8 mouse cellular contexts compared by ENCODE assay signal in the genomic region with DNA sequence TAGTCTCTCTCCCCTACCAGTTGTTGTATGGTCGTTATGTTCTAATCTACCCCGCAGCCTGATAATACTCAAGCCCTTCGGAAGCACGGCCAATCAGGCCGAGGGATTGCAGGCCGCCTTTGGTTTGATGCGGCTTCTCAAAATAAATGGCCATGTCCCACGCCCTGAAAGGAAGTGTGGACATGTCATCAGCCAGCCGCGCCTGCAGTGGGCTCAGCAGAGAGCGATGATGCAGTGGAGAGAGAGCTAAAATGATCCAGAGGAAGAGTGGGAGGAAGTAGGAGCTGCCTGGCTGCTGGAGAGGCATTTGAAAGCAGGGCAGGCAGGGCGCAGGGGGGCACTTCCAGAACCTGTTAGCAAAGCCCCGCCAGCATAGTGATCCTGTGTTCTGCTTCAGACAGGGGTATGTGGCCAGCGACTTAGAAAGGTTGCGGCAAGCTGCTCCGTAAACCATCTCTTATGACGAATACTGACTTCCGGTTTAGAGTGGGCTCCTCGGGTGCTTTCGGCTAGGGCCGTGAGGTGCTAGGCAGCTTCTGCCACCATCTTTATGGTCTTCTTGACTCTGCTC. TPM values are rescaled to one million over a fixed set of nuclear protein-coding genes. Genes with fewer than 3 reads are reported as not detected.
DNase-seq lines count a peak whose midpoint lies in the region; ATAC-seq and TF ChIP-seq lines count a peak whose summit lies in the region.

No protein-coding gene starts in this region.

- H3K9ac ChIP-seq in kidney, postnatal 0 days (ENCODE audit: low read depth, low read length): no peak overlapping the region
- no peak overlapping the region for H3K9ac ChIP-seq in lung, postnatal 0 days (replicated peaks; ENCODE audit: low read depth)

- no peak overlapping the region for H3K27ac ChIP-seq in kidney, postnatal 0 days
- H3K27ac ChIP-seq in bone marrow, adult 2 months (ENCODE audit: control insufficient read depth, insufficient read depth, low read depth, low read length, poor library complexity): peak overlapping the region; percentile 54
- peak overlapping the region; percentile 68; the same call in 1 of the 2 replicates for H3K27ac ChIP-seq in lung, postnatal 0 days (ENCODE audit: low read length)

- WGBS in kidney, postnatal 0 days: 63% methylated on average over 21 of the region's 21 CpGs
- 42% methylated on average over 21 of the region's 21 CpGs for WGBS in bone marrow, adult 2 months
- 54% methylated on average over 21 of the region's 21 CpGs for WGBS in lung, postnatal 0 days

- H3K4me3 ChIP-seq in kidney, postnatal 0 days (replicated peaks; ENCODE audit: low read depth, low read length): no peak overlapping the region
- peak overlapping the region; percentile 38 for H3K4me3 ChIP-seq in bone marrow, adult 2 months (replicated peaks; ENCODE audit: control insufficient read depth, low read depth, low read length)
- no peak overlapping the region for H3K4me3 ChIP-seq in lung, postnatal 0 days (ENCODE audit: low read depth, low read length)

- peak; percentile 17 for DNase-seq in kidney, postnatal 0 days (ENCODE audit: low spot score)
- DNase-seq in kidney, adult 11 months: no peak
- peak; percentile 27 for DNase-seq in heart, postnatal 25 days (ENCODE audit: low spot score)
- peak; percentile 33 for DNase-seq in lung, postnatal 0 days (ENCODE audit: low spot score)
- DNase-seq in thymus, postnatal 36 days: peak; percentile 13 to 16
- no peak for DNase-seq in adipocyte (ENCODE audit: low spot score)
- DNase-seq in gastrocnemius, postnatal 10 days: no peak

- no peak for TF ChIP-seq EP300 in lung, postnatal 0 days (IDR thresholded peaks at IDR 0.05)

- H3K4me2 ChIP-seq in kidney, postnatal 0 days (ENCODE audit: low read length): peak overlapping the region; percentile 18; the same call in 1 of the 2 replicates
- H3K4me2 ChIP-seq in lung, postnatal 0 days (replicated peaks; ENCODE audit: low read depth, low read length): peak overlapping the region; percentile 37

- TF ChIP-seq POLR2A in bone marrow, adult 2 months (IDR thresholded peaks at IDR 0.05; ENCODE audit: borderline replicate concordance, control insufficient read depth, low read depth, low read length): no peak

- TF ChIP-seq CTCF in kidney, postnatal 0 days (IDR thresholded peaks at IDR 0.05; ENCODE audit: low read depth): no peak
- TF ChIP-seq CTCF in bone marrow, adult 2 months (IDR thresholded peaks at IDR 0.05; ENCODE audit: control insufficient read depth, insufficient read depth, low read length): no peak
- no peak for TF ChIP-seq CTCF in lung, postnatal 0 days (IDR thresholded peaks at IDR 0.05)

- ATAC-seq in kidney, postnatal 0 days (replicated peaks; ENCODE audit: low FRiP score, low read depth): no peak
- 0 out of 2 replicates have a peak, but pooled peaks have one; percentile 9 for ATAC-seq in lung, postnatal 0 days

- H3K4me1 ChIP-seq in kidney, postnatal 0 days (replicated peaks; ENCODE audit: insufficient read depth, low read length): peaks cover 10% of the 10 kb centered on the region; the same call in 1 of the 2 replicates
- H3K4me1 ChIP-seq in bone marrow, adult 2 months (ENCODE audit: control insufficient read depth, insufficient read depth, low read length): peaks cover 1% of the 10 kb centered on the region; the same call in 1 of the 2 replicates
- peaks cover 12% of the 10 kb centered on the region; the same call in 1 of the 2 replicates for H3K4me1 ChIP-seq in lung, postnatal 0 days (ENCODE audit: insufficient read depth, low read depth, low read length)

- H3K27me3 ChIP-seq in kidney, postnatal 0 days (ENCODE audit: insufficient read depth, low read length): no peaks in the 10 kb centered on the region
- H3K27me3 ChIP-seq in lung, postnatal 0 days (replicated peaks; ENCODE audit: insufficient read depth, low read length): no peaks in the 10 kb centered on the region

- intact Hi-C loops in heart, postnatal 25 days (cut with DNase I): no loop called here

- H3K36me3 ChIP-seq in kidney, postnatal 0 days (ENCODE audit: insufficient read depth, low read length): no peaks in the 10 kb centered on the region
- H3K36me3 ChIP-seq in lung, postnatal 0 days (ENCODE audit: insufficient read depth, low read length): no peaks in the 10 kb centered on the region

- H3K9me3 ChIP-seq in kidney, postnatal 0 days (replicated peaks; ENCODE audit: low read length): no peaks in the 10 kb centered on the region
- H3K9me3 ChIP-seq in lung, postnatal 0 days (ENCODE audit: low read length): no peaks in the 10 kb centered on the region

RNA-seq across cellular contexts. Expression of gene Atmin, which starts 3.2 kb away (rescaled TPM):
- polyA plus RNA-seq in kidney, postnatal 0 days (2015; fragmentation: Nextera tagmentation; extraction: Ambion mirVana): 9.7 and 10.3 TPM in 2 replicates
- polyA plus RNA-seq in bone marrow, adult 2 months (2011; ENCODE audit: insufficient read depth, insufficient read length, low replicate concordance, missing spikeins): 3.8 and 4.9 TPM in 2 replicates
- 10 to 100 TPM; 13.4 to 14.3 TPM for total RNA-seq in heart, postnatal 25 days (2021)
- 8.7 and 9.7 TPM in 2 replicates for polyA plus RNA-seq in lung, postnatal 0 days (2015; fragmentation: Nextera tagmentation; extraction: Ambion mirVana)
- total RNA-seq in gastrocnemius, postnatal 10 days (2021): 10 to 100 TPM; 12.0 to 14.5 TPM

RNA-seq across cellular contexts. Expression of gene Cenpn, which starts 24.8 kb away (rescaled TPM):
- 18.7 and 21.8 TPM in 2 replicates for polyA plus RNA-seq in kidney, postnatal 0 days (2015; fragmentation: Nextera tagmentation; extraction: Ambion mirVana)
- polyA plus RNA-seq in bone marrow, adult 2 months (2011; ENCODE audit: insufficient read depth, insufficient read length, low replicate concordance, missing spikeins): 18.4 and 21.8 TPM in 2 replicates
- under 1 TPM; 0.88 to 0.92 TPM for total RNA-seq in heart, postnatal 25 days (2021)
- polyA plus RNA-seq in lung, postnatal 0 days (2015; fragmentation: Nextera tagmentation; extraction: Ambion mirVana): 2.7 and 3.7 TPM in 2 replicates
- 1 to 10 TPM; 3.1 to 5.2 TPM for total RNA-seq in gastrocnemius, postnatal 10 days (2021)

RNA-seq across cellular contexts. Expression of gene Cmc2, which starts 25.1 kb away (rescaled TPM):
- 97.8 and 100 TPM in 2 replicates for polyA plus RNA-seq in kidney, postnatal 0 days (2015; fragmentation: Nextera tagmentation; extraction: Ambion mirVana)
- 51.2 and 63.1 TPM in 2 replicates for polyA plus RNA-seq in bone marrow, adult 2 months (2011; ENCODE audit: insufficient read depth, insufficient read length, low replicate concordance, missing spikeins)
- total RNA-seq in heart, postnatal 25 days (2021): 10 to 100 TPM; 73.9 to 75.2 TPM
- 28.6 and 36.6 TPM in 2 replicates for polyA plus RNA-seq in lung, postnatal 0 days (2015; fragmentation: Nextera tagmentation; extraction: Ambion mirVana)
- total RNA-seq in gastrocnemius, postnatal 10 days (2021): 10 to 100 TPM; 22.2 to 24.1 TPM

RNA-seq across cellular contexts. Expression of gene 1700030J22Rik, which starts 32.4 kb away (rescaled TPM):
- polyA plus RNA-seq in kidney, postnatal 0 days (2015; fragmentation: Nextera tagmentation; extraction: Ambion mirVana): 1.4 and 1.6 TPM in 2 replicates
- polyA plus RNA-seq in bone marrow, adult 2 months (2011; ENCODE audit: insufficient read depth, insufficient read length, low replicate concordance, missing spikeins): 0.85 TPM in 1 of 2 replicates, not detected in the other
- total RNA-seq in heart, postnatal 25 days (2021): under 1 TPM; 0.31 to 0.45 TPM
- polyA plus RNA-seq in lung, postnatal 0 days (2015; fragmentation: Nextera tagmentation; extraction: Ambion mirVana): 2.6 TPM in 2 replicates
- total RNA-seq in gastrocnemius, postnatal 10 days (2021): under 1 TPM; 0.14 to 0.23 TPM

RNA-seq across cellular contexts. Expression of gene Gcsh, which starts 47.0 kb away (rescaled TPM):
- polyA plus RNA-seq in kidney, postnatal 0 days (2015; fragmentation: Nextera tagmentation; extraction: Ambion mirVana): 233 and 239 TPM in 2 replicates
- 6.8 and 29.3 TPM in 2 replicates for polyA plus RNA-seq in bone marrow, adult 2 months (2011; ENCODE audit: insufficient read depth, insufficient read length, low replicate concordance, missing spikeins)
- total RNA-seq in heart, postnatal 25 days (2021): 10 to 100 TPM; 47.1 to 50.5 TPM
- 40.1 and 47.2 TPM in 2 replicates for polyA plus RNA-seq in lung, postnatal 0 days (2015; fragmentation: Nextera tagmentation; extraction: Ambion mirVana)
- total RNA-seq in gastrocnemius, postnatal 10 days (2021): 10 to 100 TPM; 44.7 to 52.5 TPM

Comparison
In these comparisons a context has a peak if more than half of its experiments do, and no peak if none do; other contexts are left out.
1. DNase-seq: peak in kidney, postnatal 0 days (single experiment), heart, postnatal 25 days (single experiment), lung, postnatal 0 days (single experiment) and thymus, postnatal 36 days (2 of 2); none in kidney, adult 11 months (single experiment), adipocyte (single experiment) and gastrocnemius, postnatal 10 days (single experiment).